ENCODE assay signal across 10 mouse cellular contexts in the genomic region with DNA sequence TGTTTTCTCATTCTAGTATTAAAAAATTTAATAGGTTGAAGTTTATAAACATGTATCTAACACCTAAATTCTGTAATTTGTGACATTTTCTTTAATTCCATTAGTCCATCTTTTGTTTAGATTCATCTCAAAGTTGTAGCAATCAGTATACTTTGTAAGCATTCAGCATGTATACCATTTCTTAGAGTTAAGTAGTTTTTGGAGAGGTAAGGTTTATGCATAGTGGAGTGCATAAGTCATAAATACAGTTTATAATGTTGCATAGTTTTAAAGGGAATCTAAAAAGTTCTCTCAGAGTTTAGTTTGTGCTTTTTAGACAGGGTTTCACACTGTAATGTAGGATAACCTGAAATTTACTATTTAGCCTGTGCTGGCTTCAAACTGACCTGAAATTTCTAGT. TPM values are rescaled to one million over a fixed set of nuclear protein-coding genes. Genes with fewer than 3 reads are reported as not detected.
DNase-seq lines count a peak whose midpoint lies in the region; ATAC-seq and TF ChIP-seq lines count a peak whose summit lies in the region.
"Had no signal": no experiment of that assay in that cellular context is flagged by ENCODE, and none has a peak within 500 bp of the region (broad histone marks: within the 10 kb centered on the region; RNA-seq: fewer than 3 reads in every experiment).

No protein-coding gene starts in this region.

- peak overlapping the region; percentile 97 for H3K4me3 ChIP-seq in heart, embryonic 13.5 days
- H3K4me3 ChIP-seq in E14TG2a.4 (replicated peaks; ENCODE audit: low read length): peak overlapping the region; percentile 37
- no peak overlapping the region for H3K4me3 ChIP-seq in hindbrain, embryonic 12.5 days
- peak overlapping the region; percentile 96 for H3K4me3 ChIP-seq in midbrain, embryonic 10.5 days

- H3K27me3 ChIP-seq in heart, embryonic 13.5 days (replicated peaks): no peaks in the 10 kb centered on the region
- H3K27me3 ChIP-seq in E14TG2a.4 (ENCODE audit: insufficient read depth, low read length): no peaks in the 10 kb centered on the region
- no peaks in the 10 kb centered on the region for H3K27me3 ChIP-seq in hindbrain, embryonic 12.5 days
- no peaks in the 10 kb centered on the region for H3K27me3 ChIP-seq in midbrain, embryonic 10.5 days (ENCODE audit: low read depth, poor library complexity, severe bottlenecking)

- H3K9me3 ChIP-seq in heart, embryonic 13.5 days: no peaks in the 10 kb centered on the region
- no peaks in the 10 kb centered on the region for H3K9me3 ChIP-seq in E14TG2a.4 (ENCODE audit: low read length)
- H3K9me3 ChIP-seq in hindbrain, embryonic 12.5 days (replicated peaks): no peaks in the 10 kb centered on the region
- H3K9me3 ChIP-seq in midbrain, embryonic 10.5 days (replicated peaks): no peaks in the 10 kb centered on the region

- no peak for ATAC-seq in heart, embryonic 13.5 days (ENCODE audit: extremely low read depth, insufficient number of reproducible peaks, low FRiP score, low TSS enrichment)
- no peak for ATAC-seq in hindbrain, embryonic 12.5 days (ENCODE audit: low FRiP score)
- ATAC-seq in activated CD4-positive, CD25-positive, alpha-beta regulatory T cell, adult 4 months: no peak

- H3K27ac ChIP-seq in heart, embryonic 13.5 days (replicated peaks): no peak overlapping the region
- no peak overlapping the region for H3K27ac ChIP-seq in hindbrain, embryonic 12.5 days
- H3K27ac ChIP-seq in midbrain, embryonic 10.5 days (replicated peaks): no peak overlapping the region

- peaks cover 40% of the 10 kb centered on the region for H3K36me3 ChIP-seq in heart, embryonic 13.5 days
- peaks cover 61% of the 10 kb centered on the region for H3K36me3 ChIP-seq in E14TG2a.4 (ENCODE audit: insufficient read depth, low read length)
- peaks cover 14% of the 10 kb centered on the region for H3K36me3 ChIP-seq in hindbrain, embryonic 12.5 days
- H3K36me3 ChIP-seq in midbrain, embryonic 10.5 days: peaks cover 44% of the 10 kb centered on the region

- TF ChIP-seq CTCF in E14TG2a.4 (conservative IDR thresholded peaks at IDR 0.05; ENCODE audit: low read length): no peak

- peak overlapping the region; percentile 87 for H3K4me2 ChIP-seq in heart, embryonic 13.5 days
- peak overlapping the region; percentile 99 for H3K4me2 ChIP-seq in hindbrain, embryonic 12.5 days (replicated peaks)

- intact Hi-C loops in left cerebral cortex, postnatal 14 days (cut with DNase I): no loop called here

- H3K4me1 ChIP-seq in heart, embryonic 13.5 days: peaks cover 19% of the 10 kb centered on the region
- peaks cover 48% of the 10 kb centered on the region for H3K4me1 ChIP-seq in E14TG2a.4 (replicated peaks; ENCODE audit: low read depth, low read length)
- H3K4me1 ChIP-seq in hindbrain, embryonic 12.5 days: peaks cover 15% of the 10 kb centered on the region
- H3K4me1 ChIP-seq in midbrain, embryonic 10.5 days: peaks cover 44% of the 10 kb centered on the region

- 0 out of 2 replicates have a peak overlapping the region, but pooled peaks have one; percentile 47 for H3K9ac ChIP-seq in heart, embryonic 13.5 days
- H3K9ac ChIP-seq in hindbrain, embryonic 12.5 days: no peak overlapping the region

- DNase-seq in heart, adult 8-10 months (ENCODE audit: low spot score): no peak
- no peak for DNase-seq in midbrain, embryonic 10.5 days (ENCODE audit: low spot score)
- no peak for DNase-seq in left cerebral cortex, postnatal 14 days (ENCODE audit: low spot score in 2 of 2)
- DNase-seq in embryo, embryonic 10 days (ENCODE audit: low spot score): no peak
- DNase-seq: adrenal gland, postnatal 14 days; kidney, postnatal 25 days had no signal

RNA-seq across cellular contexts. Expression of gene Cdk12, which starts 2.6 kb away (rescaled TPM):
- polyA plus RNA-seq in heart, embryonic 13.5 days (2015; fragmentation: Nextera tagmentation; extraction: Ambion mirVana): 5.8 and 6.3 TPM in 2 replicates
- total RNA-seq in heart, adult 8-10 months (2022): 10 to 100 TPM; 20.1 to 22.5 (median 21.8) TPM
- polyA plus RNA-seq in hindbrain, embryonic 12.5 days (2016; fragmentation: Nextera tagmentation; extraction: Ambion mirVana): 14.6 and 15.1 TPM in 2 replicates
- polyA plus RNA-seq in midbrain, embryonic 10.5 days (2016; fragmentation: Nextera tagmentation; extraction: Ambion mirVana): 10.7 and 12.0 TPM in 2 replicates
- 10 to 100 TPM; 24.6 to 24.9 TPM for polyA plus RNA-seq in activated CD4-positive, CD25-positive, alpha-beta regulatory T cell, adult 4 months (2017; shearing (Covaris generic))
- total RNA-seq in left cerebral cortex, postnatal 14 days (2021): 10 to 100 TPM; 34.2 to 34.8 TPM

RNA-seq across cellular contexts. Expression of gene Med1, which starts 12.4 kb away (rescaled TPM):
- polyA plus RNA-seq in heart, embryonic 13.5 days (2015; fragmentation: Nextera tagmentation; extraction: Ambion mirVana): 38.1 and 38.5 TPM in 2 replicates
- 10 to 100 TPM; 40.4 to 41.8 (median 41.2) TPM for total RNA-seq in heart, adult 8-10 months (2022)
- 74.3 and 84.9 TPM in 2 replicates for polyA plus RNA-seq in hindbrain, embryonic 12.5 days (2016; fragmentation: Nextera tagmentation; extraction: Ambion mirVana)
- 74.3 and 82.5 TPM in 2 replicates for polyA plus RNA-seq in midbrain, embryonic 10.5 days (2016; fragmentation: Nextera tagmentation; extraction: Ambion mirVana)
- polyA plus RNA-seq in activated CD4-positive, CD25-positive, alpha-beta regulatory T cell, adult 4 months (2017; shearing (Covaris generic)): 10 to 100 TPM; 60.6 to 70.5 TPM
- 10 to 100 TPM; 46.9 to 52.8 TPM for total RNA-seq in left cerebral cortex, postnatal 14 days (2021)

RNA-seq across cellular contexts. Expression of gene Fbxl20, which starts 55.3 kb away (rescaled TPM):
- 10.8 and 17.2 TPM in 2 replicates for polyA plus RNA-seq in heart, embryonic 13.5 days (2015; fragmentation: Nextera tagmentation; extraction: Ambion mirVana)
- 10 to 100 TPM; 16.6 to 22.3 (median 18.8) TPM for total RNA-seq in heart, adult 8-10 months (2022)
- polyA plus RNA-seq in hindbrain, embryonic 12.5 days (2016; fragmentation: Nextera tagmentation; extraction: Ambion mirVana): 31.1 and 36.8 TPM in 2 replicates
- polyA plus RNA-seq in midbrain, embryonic 10.5 days (2016; fragmentation: Nextera tagmentation; extraction: Ambion mirVana): 21.0 and 23.7 TPM in 2 replicates
- 1 to 10 TPM; 7.7 to 8.4 TPM for polyA plus RNA-seq in activated CD4-positive, CD25-positive, alpha-beta regulatory T cell, adult 4 months (2017; shearing (Covaris generic))
- 10 to 100 TPM; 31.1 to 35.7 TPM for total RNA-seq in left cerebral cortex, postnatal 14 days (2021)
